Mouse (Mus musculus) thymus, postnatal 14 days (tissue): ENCODE measurements at regions not wholly inside any gene's neighbourhood (a gene's known extent, or its start where the extent isn't known, plus 50 kb on each side); places are given as distances from the start of the nearest gene placed in this dataset.

Experiments
- DNase-seq: peaks from one replicate; pipeline ENCODE4 v3.0.0; 2021

DNA sequence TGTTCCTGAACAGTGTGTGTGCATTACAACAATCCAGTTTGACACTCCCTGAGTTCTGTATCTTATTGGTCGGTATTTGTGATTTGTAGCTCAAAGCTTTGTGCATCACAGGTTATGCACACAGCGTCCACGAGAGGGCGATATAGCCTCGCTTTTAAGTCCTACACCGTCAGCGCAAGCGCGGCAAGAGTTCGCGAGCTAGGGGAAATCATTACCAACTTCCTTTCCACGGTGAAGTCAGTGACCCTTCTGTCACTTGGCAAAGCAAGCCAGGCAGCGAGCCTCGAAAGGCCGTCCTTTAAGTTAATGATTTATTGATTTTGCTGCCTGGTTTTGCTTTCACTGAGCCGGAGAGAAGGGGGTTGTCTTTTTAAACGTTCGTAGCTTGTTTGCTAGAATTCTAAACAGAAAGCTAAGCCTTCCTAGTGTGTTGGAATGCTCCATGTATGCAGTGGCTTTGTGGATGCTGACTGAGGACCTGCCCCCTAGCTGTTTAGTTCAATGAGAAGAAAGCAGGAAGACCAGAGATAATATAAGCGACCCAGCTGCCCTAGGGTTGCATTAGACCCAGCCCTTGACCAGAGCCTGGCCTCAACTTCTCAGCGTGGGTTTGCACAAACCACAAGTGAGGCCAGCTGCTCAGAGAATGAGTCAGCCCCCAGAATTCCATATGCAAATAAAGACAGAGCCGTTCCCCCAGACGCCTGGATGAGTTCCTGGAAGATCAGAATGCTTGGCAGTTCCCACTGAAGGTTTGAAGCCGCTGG is 79.0 kb upstream of the Ipo5 start:
- peak; percentile 89 for DNase-seq

DNA sequence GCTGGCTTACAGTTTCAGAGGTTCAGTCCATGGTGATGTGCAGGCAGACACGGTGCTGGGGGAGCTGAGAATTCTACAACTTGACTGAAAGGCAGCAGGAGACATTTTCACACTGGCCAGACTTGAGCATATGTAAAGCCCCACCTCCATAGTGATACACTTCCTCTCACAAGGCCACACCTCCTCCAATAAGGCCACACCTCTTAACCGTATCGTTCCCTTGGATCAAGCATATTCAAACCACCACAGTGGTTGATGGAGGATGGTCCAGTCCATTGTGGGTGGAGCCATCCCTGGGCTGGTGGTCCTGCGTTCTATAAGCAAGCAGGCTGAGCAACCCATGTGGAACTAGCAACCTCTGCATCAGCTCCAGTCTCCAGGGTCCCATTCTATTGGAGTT is 76.2 kb upstream of the Ipo5 start:
- DNase-seq = no peak

DNA sequence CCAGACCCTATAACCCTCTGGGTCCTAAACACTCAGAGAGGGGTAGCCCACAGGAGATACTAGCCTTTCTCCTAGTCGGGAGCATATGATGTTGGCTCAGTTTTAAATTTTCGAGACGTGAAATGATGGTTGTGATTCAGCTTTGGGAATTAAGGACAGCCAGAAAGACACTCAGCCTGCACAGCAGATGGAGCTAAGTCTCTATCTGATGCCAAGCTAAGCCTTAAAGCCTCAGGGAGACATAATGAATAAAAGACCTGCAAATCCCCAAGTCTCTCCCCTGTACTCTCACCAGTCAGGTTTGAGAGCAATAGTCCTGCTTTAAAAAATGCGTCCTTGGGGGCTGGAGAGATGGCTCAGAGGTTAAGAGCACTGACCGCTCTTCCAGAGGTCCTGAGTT is 75.3 kb upstream of the Ipo5 start:
- DNase-seq = no peak

DNA sequence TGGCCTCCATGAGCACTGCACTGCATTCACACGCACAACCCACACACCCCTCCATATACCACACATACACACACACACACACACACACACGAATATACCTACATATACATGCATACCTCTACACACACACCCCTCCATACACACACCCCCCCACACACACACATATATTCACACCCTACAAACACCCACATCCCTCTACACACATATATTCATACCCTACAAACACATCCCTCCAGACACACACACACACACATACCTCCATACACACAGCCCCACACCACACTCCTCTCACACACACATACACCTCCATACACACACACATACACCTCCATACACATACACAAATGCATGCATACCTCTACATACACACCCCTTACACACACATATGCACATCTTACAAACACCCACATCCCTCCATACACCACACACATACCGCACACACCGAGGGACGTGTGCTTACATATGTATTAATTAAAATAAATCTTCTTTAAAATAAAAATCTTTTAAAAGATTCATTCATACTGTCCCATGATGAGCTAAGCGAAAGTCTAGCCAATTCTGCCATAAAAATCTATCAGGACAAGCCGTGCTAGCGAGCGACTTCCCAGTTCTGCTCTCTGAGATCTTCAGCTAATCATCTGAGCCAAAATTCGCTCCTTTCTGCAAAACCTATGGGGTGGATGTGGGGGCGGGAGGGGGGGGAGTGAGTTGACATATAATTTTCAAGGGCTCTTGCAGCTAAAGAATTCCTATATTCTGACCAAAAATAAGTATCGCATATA is 74.3 kb upstream of the Ipo5 start:
- no peak for DNase-seq

DNA sequence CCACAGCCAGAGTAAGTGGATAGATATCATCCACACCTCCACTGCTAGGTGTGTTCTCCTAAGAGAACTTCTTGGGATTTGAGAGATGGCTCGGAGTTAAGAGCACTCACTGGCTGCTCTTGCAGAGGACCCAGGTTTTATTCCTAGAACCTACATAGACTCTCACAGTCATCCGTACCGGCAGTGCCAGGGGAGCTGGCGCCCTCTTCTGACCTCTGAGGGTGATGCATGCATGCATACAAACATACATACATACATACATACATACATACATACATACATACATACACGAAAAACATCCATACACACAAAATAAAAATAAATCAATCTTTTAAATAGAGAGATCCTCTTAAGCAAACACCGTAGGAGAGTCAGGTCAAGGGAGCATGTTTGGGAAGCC is 70.1 kb upstream of the Ipo5 start:
- peak; percentile 13 for DNase-seq

DNA sequence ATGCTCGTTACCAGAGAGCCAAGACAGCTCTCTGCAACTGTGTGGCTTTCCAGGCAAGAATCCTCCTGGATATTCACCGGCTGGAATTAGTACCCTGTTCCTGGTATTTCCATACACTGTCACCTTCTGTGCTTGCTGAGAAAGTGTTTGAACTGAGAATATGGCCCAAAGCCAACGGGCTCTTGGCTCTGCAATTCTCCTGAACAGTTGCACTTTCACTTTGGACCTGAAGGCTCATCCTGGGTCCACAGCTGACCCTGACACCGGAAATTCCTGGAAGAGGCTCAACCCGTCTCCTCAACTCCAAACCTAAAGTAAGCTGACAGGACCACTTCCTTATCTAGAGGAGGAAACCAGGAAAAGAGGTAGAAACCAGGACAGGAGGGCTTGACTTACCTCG is 69.7 kb upstream of the Ipo5 start:
- no peak for DNase-seq

DNA sequence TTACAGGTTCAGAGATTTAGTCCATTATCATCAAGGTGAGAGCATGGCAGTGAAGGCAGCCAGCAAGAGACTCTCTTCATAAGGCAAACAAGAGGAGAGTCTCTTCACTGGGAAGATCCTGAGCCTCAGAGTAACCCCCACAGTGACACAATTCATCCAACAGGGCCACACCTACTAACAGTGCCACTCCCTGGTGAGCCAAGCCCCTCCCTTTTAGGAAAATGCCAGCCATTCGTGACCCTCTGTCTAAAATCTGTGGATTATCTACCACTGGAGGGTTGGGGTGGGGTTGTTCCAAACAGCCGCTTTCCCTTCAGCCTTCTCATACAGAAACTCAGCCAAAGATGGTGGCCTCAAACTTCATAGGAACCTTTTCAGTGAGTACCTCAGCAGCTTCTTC is 65.9 kb upstream of the Ipo5 start:
- no peak for DNase-seq

DNA sequence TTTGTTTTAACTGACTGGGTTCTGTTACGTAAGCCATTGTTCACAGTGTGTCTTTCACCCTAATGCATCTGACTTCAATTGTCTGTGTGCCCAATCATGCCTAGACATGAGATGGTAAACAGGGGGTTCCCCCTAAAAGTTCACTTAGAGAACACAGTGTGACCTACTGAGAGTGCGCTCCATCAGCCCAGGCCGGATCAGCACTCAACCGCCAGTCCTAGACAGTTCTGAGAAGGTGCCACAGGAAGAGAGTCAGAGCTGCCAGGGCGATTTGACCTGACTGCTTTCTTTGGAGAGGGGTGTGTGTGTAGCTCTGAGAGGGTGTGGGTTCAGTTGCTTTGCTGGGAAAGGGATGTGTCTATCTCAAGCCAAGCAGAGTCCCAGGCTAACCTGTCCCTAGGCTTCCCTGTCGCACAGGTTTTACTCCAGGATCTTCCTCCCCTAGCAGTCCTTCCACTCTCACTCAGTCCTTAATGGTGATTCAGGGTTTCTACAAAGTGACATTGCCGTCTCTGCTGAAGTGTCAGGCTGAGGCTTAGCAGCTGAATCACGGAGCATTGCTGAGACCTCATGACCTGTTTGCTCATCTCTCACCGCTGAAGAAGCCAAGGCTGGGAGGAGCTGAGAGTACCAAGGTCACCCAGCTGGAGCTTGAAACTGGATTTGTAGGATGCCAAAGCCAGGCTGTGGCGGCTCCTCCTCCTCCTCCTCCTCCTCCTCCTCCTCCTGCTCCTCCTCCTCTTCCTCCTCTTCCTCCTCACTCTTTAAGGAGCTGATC is 64.8 kb upstream of the Ipo5 start:
- no peak for DNase-seq

DNA sequence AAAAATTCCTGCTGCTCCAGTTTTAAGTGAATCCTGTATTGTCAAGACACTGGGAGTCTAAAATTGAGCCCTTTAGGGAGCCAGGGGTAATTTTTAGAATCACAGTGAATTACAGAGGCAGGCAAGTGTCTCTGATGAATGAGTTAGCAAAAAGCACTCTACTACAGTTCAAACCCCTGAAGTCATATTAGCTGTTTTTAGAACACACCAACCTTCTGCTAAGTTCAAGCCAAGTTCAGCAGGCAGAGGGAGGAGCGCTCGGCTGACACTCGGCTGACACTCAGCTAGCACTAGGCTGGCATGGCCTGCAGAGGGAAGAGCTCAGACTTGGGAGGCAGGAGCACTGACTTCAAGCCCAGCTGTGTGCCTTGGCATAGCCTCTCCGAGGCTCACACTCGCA is 64.0 kb upstream of the Ipo5 start:
- no peak for DNase-seq

DNA sequence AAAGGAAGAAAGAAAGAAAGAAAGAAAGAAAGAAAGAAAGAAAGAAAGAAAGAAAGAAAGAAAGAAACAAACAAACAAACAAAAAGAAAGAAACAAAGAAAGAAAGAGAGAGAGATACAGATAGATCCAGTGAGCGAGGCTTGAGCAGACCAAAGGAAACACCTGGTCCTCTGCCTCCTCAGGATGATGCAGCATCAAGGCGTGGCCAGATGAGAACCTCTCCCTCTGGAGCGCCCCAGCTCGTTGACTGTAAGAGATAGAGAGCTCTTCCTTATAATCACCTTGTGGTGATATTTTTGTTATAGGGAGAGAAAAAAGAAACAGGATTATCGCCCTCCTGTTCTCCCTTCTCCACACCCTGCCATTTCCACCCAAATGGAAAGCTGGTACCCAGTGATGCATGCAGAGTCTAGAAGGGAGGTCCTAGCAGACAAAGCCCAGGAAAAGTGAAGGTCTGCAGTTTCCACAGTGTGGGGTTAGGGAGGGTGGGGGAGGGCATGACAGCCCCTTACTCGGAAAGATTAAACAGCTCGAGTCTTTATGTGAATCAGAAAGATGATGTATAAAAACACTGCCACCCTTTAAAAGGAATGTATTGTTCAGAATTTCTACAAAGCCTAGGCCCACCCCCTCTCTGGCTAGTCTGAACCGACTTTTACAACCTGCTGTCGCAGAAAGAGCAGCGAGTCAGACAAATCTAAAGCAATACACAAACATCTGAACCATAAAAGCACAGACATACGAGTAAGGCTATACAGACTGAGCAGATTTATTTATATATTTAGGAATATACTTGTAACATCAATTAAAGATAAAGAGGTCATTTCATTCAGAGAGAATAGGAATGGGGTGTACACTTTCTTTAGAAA is 62.7 kb upstream of the Ipo5 start:
- DNase-seq = no peak

DNA sequence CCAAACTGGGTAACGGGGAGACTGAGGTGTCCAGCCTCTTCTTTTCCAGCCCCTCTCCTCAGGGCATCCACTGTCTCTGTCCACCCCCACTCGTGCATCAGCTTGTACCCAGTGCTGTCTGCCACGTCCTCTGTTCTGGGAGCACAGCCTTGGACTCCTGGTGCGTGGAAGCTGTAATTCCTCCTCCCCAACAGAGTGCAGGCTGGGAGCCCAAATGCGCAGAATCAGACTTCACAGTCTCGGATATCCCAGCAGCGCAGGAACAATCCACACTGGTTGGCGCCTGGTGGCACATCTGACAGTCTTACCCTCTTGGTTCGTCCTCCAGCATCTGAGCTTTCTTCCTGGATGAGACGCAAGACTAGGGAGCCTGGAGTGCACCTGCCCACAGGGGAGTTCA is 61.9 kb upstream of the Ipo5 start:
- no peak for DNase-seq

DNA sequence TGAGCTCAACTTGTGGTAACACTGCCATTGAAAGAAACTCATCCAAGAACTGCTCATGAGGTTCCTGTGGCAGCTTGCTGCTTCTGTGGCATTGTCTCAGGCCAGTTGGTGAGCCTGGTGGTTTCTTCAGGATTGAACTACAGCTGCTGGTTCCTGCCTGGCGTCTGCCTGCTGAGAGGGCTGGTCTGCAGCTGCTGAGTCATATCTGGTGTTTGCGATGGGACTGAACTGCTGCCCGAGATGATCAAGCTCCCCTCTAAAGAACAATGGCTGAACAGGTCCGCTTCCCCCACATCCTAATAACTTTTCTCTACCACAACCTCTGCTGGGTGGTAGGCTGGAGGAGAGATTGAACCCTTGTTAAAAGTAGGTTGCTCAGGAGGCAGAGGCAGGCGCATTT is 57.4 kb upstream of the Ipo5 start:
- DNase-seq = no peak

DNA sequence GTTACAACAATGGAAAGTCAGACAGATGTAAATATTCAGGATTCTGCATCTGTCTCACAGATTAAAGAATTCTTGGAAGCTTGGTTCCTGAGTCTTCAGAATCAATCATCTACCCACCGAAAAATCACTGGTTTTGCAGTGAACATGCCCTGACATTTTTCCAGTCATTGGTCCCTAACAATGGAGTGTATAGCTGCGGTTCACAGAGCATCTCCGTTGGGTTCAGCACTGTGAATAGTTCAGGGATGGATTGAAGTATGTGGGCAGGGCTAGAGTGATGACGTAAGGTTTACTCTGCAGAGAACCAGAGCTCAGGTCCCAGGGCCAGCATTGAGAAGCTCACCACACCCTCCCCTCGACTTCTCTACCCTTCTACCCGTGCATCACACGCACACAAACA is 56.5 kb upstream of the Ipo5 start:
- no peak for DNase-seq

DNA sequence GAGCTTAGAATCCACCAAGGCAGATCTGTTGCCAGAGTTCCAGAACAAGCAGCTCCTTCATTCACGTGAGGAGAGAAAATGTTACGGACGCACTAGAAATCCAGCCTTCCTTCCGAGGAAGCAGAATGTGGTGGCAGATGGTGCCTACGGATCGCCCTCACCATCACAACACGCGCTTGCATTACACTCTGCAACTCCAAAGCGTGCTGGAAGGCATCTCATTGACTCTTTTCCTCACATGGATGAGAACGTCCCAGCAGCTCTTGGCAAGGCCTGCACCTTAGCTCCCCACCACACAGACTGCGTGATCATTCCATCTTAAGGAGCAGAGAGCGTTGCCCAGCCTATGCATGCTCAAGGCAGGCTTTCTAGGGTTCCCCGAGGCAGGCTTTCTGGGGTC is 55.8 kb upstream of the Ipo5 start:
- DNase-seq = no peak
